Mouse (Mus musculus) forelimb bud, embryonic 11.5 days (tissue): ENCODE results near the gene Adamtsl2.

Experiments
- DNase-seq: peaks from one replicate; pipeline ENCODE4 v3.0.0-alpha.2; 2012; ENCODE audit warnings: low read depth, low spot score

Adamtsl2 gene

DNA sequence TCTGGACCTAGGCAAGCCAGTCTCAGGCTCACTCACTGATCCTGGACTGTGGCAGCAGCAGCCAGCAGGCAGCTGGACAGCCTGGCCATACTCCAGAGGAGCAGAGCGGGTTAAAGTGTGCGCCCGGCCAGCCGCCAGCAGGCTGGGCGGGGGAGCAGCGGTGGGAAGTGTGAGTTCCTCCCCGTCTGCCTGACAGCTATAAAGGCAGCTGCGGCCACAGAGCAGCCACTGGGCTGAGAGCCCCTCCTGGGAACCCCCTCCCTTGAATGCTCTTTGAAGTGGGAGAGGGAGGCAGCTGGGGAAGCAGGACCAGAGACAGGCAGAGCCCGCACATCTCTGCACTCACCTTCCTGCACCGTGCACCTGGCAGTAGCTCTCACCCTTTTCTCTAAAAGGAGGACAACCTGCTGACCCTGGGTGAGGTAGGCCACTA is at the start of gene Adamtsl2:
Adamtsl2 (plus strand) TSS at position 228 of the 433 bp plus-strand sequence.
- peak; percentile 73 for DNase-seq

DNA sequence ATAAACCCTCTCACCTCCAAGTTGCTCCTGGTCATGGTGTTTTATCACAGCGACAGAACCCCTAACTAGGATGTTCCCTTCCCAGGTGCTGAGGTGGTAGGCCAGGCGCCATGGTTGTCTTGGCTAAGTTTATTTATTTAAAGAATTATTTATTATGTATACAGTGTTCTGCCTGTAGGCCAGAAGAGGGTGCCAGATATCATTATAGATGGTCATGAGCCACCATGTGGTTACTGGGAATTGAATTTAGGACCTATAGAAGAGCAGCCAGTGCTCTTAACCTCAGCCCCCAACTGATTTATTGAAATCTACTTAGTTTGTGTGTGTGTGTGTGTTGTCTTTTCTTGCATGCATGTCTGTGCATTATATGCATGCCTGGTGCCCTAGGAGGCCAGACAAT is 46.8 kb upstream of the Adamtsl2 start:
- DNase-seq, result no peak

DNA sequence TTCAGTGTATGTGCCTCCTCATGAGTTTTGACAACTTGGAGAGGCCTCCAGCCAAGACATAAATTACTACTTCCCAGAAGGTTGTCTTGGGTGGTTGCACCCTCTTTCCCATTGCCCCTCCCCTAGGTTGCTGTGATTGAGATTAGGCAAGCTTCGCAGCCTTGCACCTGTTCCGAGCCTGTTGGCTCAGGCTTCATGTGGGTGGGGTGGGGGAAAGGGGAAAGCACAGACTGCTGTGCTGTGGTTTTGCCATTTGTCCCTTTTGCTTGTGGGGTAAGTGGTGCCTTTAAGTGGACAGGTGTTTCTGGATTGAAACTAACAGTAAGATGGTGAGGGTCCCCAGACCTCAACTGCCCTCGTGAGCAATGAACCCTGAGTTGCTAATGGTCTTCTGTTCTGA is 43.2 kb upstream of the Adamtsl2 start:
- DNase-seq, result no peak

DNA sequence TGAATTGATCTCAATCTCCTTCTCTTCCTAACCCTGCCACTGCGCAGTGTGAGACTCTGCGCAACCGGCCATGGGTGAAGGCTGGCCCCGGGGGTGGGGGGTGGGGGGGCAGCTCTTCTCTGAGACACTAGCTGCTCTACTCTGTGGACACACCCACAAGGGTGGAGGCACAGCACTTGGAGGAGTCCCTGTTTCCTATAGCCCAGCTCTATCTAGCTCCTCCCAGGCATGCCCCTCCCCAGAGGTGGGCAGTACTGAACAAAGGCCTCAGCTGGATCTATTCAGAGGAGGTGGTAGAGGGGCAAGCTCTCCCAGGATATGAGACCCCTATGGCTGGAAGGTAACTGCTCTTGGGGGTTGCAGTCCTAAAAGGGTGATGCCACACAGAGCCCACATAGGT is 42.2 kb upstream of the Adamtsl2 start:
- no peak for DNase-seq

DNA sequence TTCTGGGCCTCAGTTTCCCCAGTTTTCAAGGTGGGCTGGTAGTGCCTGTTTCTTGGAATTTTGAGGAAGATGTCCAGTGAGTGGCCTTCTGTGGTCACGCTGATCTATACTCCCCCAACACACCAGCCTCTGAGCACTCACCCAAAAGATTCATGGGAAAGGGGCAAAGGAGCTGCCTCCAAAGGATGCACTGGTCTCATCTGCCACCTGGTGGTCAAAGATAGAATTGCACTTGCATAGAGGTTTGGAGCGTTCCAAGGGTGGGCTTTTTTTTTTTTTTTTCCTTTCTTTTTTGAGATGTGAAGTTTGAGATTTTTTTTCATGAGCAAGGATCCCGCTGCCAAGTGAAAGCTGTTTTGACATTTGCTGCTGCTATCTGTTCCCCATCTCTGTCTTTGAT is 40.6 kb upstream of the Adamtsl2 start:
- peak; percentile 87 for DNase-seq

DNA sequence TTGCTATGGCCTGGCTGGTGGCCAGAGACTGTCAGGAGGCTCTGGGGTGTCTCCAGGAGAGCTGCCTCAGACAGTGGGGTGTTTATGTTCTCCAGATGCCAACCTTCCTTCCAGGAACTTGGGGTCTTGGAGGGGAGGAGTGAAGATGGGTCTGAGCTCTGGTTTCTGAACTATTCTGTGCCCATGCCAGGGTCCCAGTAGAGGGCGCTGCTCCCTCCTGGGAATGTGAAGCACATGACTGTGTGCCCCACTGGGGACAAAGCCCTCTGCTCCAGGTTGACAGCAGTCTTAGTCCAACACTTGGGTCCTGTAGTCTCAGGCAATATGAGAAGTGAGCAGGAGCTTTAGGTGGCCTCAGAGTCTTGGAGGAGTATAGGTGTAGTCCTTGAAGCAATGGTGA is 39.9 kb upstream of the Adamtsl2 start:
- peak; percentile 40 for DNase-seq

DNA sequence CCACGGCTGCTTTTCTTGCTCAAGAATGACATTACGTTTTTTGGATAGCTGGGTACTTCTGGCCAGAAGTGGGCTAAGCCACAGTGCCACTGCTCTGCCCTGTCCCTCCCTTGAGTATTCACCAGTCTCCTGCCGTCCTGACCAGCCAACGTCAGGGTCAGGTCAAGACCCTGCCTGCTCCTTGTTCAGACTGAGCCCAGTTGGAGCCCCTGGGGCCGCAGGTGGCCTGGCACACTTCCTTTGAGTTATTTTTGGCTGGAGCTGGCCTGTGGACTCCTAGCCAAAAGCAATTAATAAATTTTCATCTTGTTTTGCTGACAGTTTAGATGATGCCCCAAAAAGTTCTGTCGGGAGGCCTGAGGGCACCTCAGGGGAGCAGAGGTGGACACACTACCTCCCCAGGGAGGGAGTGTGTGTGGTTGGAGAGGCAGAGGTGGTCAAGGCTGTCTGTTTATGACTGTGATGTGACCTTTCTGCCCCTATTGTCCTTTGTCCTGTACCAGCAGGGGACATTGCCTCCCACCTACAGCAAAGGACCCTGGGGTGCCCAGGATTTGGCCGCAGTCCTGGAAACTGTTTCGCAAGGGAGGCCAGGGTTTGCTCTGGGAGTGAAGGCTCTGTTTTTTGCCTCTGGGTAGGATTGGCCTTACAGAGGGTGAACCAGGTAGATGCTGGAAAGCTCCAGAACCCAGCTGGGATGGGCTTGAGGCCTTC is 36.9 kb upstream of the Adamtsl2 start:
- DNase-seq, result no peak

DNA sequence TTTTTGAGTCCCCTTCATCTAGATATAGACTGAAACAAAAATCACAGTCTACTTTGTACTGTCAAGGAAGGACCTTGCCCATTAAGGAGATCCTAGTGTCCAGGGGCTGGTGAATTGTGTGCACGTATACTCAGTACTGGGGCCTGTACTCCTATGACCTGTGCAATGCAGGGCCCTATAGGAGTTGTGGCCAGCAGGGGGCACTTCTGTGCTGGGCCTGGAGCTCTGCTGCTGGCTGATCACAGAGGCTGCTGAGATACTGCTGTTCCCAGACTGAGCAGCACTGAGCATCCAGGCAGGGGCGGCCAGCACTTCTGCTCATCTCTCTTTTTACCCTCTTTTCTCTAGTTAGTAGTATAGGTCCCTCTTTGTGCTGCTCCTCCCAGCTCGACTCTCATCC is 35.7 kb upstream of the Adamtsl2 start:
- DNase-seq, result peak; percentile 83

DNA sequence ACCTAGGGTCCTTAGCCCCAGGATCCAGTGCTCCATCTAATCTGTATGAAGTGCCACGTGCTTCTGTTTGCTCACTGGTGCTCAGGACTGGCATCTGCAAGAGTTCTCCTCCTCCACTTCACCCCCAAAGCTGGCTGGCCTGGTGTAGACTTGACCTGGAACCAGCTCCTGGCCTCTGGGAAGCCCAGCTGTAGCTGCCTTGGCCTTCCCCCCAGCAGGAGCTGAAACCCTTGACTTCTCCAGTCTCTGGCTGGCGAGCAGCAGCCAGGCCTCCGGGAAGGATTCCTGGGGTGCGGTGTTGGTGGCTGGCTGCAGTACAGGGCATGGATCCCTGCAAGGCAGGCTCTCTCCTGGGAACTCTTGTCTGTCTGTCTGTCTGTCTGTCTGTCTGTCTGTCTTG is 35.0 kb upstream of the Adamtsl2 start:
- DNase-seq, result no peak

DNA sequence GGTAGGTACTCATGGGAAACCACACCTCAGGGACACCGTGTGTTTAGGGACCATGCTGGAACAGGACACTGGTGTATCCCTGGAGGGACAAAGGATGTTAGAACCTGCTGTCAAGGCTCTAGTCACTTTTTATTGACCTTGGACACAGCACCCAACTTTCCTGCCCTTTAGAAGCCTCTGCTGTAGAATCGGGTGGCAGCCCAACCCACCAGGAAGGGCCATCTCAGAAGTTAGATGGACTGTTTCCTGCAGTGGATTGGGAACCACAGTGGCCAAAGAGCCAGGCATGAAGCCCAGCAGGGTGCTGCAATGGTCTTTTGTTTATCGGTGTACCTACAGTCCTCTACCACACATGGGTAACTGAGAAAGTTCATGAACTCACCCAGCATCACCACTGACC is 34.5 kb upstream of the Adamtsl2 start:
- DNase-seq, result no peak

DNA sequence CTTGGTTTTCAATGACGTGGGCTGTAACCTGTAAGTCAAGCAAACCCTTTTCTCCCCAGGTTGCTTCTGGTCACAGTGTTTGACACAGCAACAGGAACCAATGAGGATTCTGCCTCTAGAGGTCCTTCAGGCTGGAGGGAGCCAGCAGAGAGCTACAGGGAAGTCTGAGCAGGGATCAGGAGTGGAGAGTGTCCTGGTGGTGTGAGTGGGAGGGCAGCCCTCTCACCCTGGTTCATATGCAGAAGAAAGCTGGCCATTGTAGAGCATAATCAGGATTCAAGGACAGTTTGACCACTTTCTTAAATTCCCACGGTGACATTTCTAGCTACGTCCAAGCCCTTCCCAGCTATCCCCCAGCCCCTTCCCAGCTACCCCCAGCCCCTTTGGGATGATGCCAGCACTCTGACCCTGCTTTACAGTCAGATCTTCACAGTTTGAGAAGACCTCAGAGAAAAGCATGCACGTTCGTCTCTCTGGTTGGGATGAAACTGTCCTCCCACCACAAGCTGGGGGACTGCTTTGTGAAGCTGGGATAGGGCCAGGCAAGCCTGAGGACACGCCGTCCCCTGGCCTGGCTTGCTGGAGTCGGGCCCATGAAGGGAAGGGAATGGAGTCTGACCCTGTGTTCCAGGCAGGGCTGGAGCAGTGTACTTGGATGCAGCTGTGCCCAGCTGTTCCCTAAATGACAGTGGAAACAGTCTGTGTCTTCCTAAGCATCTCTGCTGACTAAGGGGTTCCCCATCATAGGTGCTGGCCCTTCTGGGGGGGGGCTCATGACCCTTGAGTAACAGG is 33.0 kb upstream of the Adamtsl2 start:
- no peak for DNase-seq

DNA sequence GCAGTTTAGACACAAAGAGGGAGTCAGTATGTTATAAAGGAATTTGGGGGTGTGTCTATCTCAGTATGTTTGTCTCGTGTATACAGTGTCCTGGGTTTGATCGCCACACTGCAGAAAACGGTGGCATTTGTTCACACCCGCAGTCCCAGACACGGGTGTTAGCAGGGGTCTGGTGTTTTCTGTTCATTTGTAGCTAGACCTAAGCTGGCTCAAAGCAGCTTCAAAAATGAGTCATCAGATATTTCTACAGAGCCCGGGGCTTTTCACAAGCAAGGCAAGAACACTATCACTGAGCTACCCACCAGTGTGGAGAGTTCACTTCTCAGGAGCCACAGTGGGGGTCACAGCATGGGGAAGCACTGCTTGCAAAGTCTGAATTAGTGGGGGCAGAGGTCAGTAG is 29.8 kb upstream of the Adamtsl2 start:
- DNase-seq, result no peak

DNA sequence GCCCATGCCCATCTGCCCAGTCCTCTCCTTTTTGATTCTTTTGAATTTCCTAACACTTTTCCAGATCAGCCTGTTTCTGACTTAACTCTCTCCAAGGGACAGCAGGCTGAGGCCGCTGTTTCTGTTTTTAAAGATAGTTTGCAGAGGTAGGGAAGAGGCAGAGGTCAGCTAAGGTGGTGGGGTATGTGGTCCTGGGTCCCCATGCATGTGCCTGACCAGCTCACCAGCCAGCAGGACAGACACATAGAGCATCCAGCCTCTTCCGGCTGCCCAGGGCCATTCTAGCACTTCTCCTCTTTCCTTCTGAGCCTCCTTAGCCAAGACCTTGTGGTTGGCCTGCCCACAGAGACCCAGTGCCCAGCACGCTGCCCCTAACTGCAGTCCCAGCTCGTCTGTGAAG is 20.9 kb upstream of the Adamtsl2 start:
- no peak for DNase-seq

DNA sequence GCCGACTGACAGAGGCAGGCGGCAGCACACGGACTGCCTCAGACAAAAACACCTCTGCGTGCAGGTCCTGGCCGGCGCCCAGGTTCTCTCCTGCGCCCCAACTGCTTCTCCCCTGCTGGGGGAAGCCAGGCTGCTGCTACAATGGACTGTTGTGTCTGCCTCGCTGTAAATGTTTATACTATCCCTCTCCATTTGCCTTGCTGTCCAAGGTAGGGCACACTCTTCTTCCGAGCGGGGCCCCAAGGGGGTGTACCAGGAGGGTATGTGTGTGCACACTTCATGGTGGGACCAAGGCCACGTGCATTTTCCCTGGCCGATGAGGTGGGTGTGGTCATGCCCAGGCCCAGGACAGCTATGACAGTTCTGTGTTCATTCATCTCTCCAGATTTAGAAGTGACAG is 20.4 kb upstream of the Adamtsl2 start:
- DNase-seq, result no peak

DNA sequence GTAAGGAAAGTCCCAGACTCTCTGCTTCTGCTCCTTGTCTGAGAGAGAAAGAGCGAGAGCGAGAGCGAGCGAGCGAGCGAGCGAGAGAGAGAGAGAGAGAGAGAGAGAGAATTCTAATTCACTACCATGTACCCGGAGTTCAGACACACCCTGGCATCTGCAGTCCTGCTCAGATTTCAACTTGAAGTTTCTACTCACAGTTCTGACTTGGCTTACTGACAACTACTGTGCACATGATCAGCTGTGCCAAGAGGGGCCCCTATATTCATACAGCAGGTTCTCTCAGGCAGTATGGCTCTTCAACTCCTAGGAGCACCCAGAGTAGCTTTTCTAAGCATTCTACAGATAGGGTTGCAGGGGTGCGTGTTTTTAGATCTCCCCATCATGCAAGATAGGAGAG is 20.0 kb upstream of the Adamtsl2 start:
- no peak for DNase-seq

DNA sequence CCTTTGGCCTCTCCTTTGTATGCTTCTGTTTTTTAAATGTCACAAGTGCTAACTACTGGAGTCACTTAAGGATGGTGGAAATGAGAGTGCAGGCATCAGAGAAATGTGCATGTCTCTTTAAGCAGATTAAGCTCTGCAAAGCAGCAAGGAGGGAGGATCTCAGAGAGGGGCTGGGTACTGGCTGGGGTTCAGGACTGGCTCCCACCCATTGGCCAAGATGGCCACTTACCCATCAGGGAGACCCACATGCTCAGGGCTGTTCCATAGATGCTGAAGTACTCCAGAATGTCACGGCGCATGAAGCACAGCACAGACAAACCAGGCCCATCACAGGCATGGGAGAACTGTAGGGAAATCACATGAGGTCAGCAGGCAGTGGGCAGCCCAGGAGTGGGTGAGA is 12.1 kb upstream of the Adamtsl2 start:
- DNase-seq, result no peak

DNA sequence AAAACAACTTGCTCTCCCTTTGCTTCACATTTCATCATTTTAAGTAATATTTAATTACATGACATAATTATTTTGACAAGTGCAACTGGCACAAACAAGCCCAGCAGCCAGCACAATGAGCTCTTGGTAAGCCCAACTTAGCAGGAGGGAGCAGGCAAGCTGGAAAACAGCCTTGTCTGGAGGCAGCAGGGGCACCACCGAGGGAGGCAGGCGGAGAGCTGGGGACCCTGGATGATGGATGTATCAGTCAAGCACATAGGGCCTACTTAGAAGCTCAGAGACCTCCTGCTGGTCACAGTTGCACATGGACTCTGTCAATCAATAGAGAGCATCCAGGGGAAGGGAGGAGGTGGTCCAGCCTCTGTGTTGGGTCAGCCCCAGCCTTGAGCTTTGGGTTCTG is 11.2 kb upstream of the Adamtsl2 start:
- no peak for DNase-seq

DNA sequence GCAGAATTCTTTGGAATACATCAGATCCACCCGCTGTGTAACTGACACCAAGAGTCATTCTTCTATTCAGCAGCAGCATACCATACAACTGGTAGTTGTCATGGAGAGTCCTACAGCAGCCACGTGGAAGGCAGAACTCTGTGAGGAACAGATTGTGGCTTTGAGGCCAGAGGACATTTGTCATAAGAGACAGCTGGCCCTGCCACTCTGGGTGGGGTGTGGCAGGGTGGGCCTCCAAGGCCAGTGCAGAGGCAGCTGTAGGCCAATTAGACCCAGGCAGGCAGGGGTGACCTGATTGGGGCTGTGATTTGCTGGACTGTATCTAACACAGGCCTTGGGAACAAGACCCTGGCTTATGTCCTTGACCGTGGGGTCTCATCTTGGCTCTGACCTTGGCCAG is 9.5 kb upstream of the Adamtsl2 start:
- no peak for DNase-seq

DNA sequence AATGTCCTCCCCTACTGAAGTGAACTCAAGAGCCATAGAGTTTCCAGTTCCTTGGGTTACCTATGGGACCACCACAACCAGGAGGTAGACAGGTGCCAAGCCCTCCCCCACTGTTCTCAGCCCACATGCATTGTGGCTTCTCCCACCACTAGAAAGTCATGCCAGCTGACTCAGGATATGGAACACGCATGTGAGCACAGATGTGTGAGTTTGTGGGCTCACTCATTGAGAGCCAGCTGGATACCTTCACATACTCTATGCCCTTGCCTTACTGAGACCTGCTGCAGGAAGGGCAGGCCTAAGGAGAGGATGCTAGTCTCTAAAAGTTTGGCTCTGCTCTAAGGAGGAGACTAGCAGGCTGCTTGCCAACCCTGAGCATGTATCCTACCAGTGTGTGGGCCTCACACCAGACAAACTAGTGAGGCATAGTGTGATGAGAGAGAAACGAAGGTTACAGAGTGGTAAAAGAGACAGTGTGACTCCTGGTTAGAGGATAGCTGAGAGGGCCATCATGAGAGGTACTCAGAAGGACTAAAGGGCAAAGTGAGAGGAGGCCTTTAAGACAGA is 8.8 kb upstream of the Adamtsl2 start:
- DNase-seq, result no peak

DNA sequence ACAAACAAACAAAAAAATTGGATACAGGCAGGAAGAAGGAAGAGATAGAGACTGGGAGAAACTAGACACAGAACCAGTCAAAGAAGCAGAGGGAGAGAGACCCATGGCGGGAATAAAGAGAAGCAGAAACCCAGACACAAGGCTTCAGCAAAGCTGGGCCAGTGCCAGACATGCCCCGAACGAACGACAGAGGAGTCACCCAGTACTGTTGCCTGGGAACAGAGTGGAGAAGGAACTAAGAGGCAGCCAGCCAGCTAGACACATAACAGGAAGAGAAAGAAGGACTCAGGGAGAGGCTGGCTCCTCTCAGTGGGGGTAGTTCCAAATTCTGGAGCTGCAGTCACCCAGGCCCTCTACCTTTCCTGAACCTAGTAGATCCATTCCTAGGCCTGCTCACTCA is 8.0 kb upstream of the Adamtsl2 start:
- no peak for DNase-seq

DNA sequence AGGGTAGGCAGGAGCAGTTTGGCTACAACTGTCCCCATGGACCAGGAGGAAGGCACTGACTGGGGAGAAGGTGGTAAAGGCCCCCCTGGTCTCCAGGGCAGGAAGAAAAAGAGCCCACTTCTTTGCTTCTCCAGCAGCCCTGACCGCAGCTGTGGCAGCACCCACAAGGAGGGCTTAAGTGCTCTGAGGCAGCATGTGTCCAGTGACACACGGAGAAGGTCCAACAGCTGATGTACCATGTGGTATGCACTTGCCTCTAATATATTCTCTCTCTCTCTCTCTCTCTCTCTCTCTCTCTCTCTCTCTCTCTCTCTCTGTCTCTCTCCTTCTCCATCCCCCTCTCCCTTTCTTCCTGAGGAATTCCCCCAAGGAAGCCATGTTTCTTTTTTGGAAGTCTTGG is 7.2 kb upstream of the Adamtsl2 start, which contains the start of gene Mymk:
Mymk (minus strand) TSS at position 202 of the 400 bp plus-strand sequence.
- no peak for DNase-seq

DNA sequence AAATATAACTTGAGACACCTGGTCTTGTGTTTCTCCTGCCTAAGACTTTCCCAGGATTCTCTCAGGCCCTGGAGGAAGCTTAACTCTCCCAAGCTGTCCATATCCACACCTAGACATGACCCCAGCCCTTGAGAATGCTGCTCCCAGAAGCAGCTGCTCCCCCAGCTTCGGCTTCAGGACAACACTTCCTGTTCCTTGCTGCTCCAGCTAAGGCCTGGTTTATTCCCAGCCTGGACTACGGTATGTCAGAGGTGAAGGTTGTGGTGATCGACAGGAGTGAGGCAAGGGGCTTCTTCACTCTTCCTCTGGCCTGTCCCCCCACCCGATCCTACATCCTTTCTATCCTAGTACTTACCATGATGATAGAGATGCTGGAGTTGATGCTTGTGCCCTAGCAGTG is 5.8 kb upstream of the Adamtsl2 start:
- no peak for DNase-seq

DNA sequence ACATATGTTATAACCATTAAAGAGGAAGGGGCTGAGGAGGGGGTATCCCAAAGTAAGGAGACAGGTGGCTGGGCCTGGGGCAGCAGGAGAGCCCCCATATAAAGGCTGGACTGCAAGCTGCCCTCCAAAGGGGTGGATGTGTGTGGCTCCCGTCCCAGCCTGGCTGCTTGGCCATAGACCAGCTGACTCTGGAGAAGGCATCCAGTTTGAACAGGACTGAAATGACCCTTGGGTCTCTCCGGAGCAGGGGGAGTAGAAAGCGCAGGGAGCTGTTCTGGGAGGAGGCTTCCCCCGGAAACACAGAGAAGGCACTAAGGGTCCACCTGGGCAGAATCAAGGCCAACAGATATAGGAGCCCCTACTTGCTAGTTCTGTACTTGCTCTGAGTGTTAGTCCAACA is 4.4 kb upstream of the Adamtsl2 start:
- no peak for DNase-seq
